Mouse (Mus musculus) heart, embryonic 16.5 days (tissue): ENCODE results near the gene Dtx4. TPM values are rescaled to one million over a fixed set of nuclear protein-coding genes. Genes with fewer than 3 reads are reported as not detected.

Experiments
- ATAC-seq: fragments of 200-750 bp; cut with Nextera tagmentation; replicated peaks from 2 replicates; pipeline ENCODE4 v1.8.0; 2017; ENCODE audit warnings: moderate number of reproducible peaks; ENCODE audit not compliant: insufficient read depth, low FRiP score; ENCODE audit errors: extremely low read depth
- H3K27ac ChIP-seq: fragments of 300-500 bp; sonication (generic); 2 replicates; pipeline ENCODE4 v1.5.1; 2014; ENCODE audit warnings: mild to moderate bottlenecking, low read length, control low read depth, moderate library complexity
- H3K27me3 ChIP-seq: fragments of 300-500 bp; sonication (generic); 2 replicates; pipeline ENCODE4 v1.6.1; 2014; ENCODE audit warnings: low read length, mixed read lengths; ENCODE audit not compliant: control insufficient read depth, insufficient read depth
- H3K36me3 ChIP-seq: fragments of 300-500 bp; sonication (generic); 2 replicates; pipeline ENCODE4 v1.6.1; 2014; ENCODE audit not compliant: control insufficient read depth, insufficient read depth
- H3K4me1 ChIP-seq: fragments of 300-500 bp; sonication (generic); 2 replicates; pipeline ENCODE4 v1.6.1; 2014; ENCODE audit warnings: low read length, mixed read lengths; ENCODE audit not compliant: control insufficient read depth, insufficient read depth
- H3K4me2 ChIP-seq: fragments of 300-500 bp; sonication (generic); 2 replicates; pipeline ENCODE4 v1.6.1; 2014; ENCODE audit warnings: low read depth, mild to moderate bottlenecking, control low read depth, low read length
- H3K4me3 ChIP-seq: fragments of 300-500 bp; sonication (generic); 2 replicates; pipeline ENCODE4 v1.5.1; 2014; ENCODE audit warnings: mild to moderate bottlenecking, control low read depth, low read length
- H3K9ac ChIP-seq: fragments of 300-500 bp; sonication (generic); 2 replicates; pipeline ENCODE4 v1.6.1; 2014; ENCODE audit warnings: low read length, control low read depth
- H3K9me3 ChIP-seq: fragments of 300-500 bp; sonication (generic); replicated peaks from 2 replicates; pipeline ENCODE4 v1.6.1; 2016; ENCODE audit warnings: low read length; ENCODE audit not compliant: control insufficient read depth
- WGBS: fragments of 180-500 bp; shearing (Covaris S2); extraction: QIAGEN DNeasy Blood & Tissue Kit; methylation state at CpG from one replicate; pipeline ENCODE4 v1.1.7; 2014; 5-methylcytosine and 5-hydroxymethylcytosine counted together
- polyA plus RNA-seq: library from polyadenylated mRNA; unstranded; fragments of >200 nt; fragmentation: Nextera tagmentation; extraction: Ambion mirVana; gene quantifications from 2 replicates; pipeline ENCODE4 v1.2.1, GENCODE M21; 2015

Gene Dtx4
- polyA plus RNA-seq, 1 experiment from 2014 or later, result 2.6 TPM

- Histone ChIP-seq H3K36me3 (no peaks in the 10 kb centered on the region), H3K4me1 (peaks cover 6% of the 10 kb centered on the region), H3K27ac (no peak overlapping the region), H3K4me2 (no peak overlapping the region), H3K9me3 (no peaks in the 10 kb centered on the region), H3K27me3 (no peaks in the 10 kb centered on the region), H3K4me3 (no peak overlapping the region), H3K9ac (no peak overlapping the region)
- 91% methylated on average over 10 of the region's 10 CpGs for WGBS
- no peak for ATAC-seq
Observed at GRCm38 (mm10) chr19:12465530-12466144, 35.6 kb downstream of the Dtx4 start.

GRCm38 (mm10) chr19:12464674-12465073 lies 36.6 kb downstream of the Dtx4 start:
- Histone ChIP-seq H3K27ac (no peak overlapping the region), H3K4me1 (peaks cover 6% of the 10 kb centered on the region), H3K27me3 (no peaks in the 10 kb centered on the region), H3K4me2 (no peak overlapping the region), H3K36me3 (no peaks in the 10 kb centered on the region), H3K4me3 (no peak overlapping the region), H3K9ac (no peak overlapping the region), H3K9me3 (no peaks in the 10 kb centered on the region)
- ATAC-seq, result no peak
- WGBS, result 71% methylated on average over 4 of the region's 4 CpGs

- no peak overlapping the region for H3K27ac ChIP-seq
- H3K9me3 ChIP-seq, result no peaks in the 10 kb centered on the region
- no peak overlapping the region for H3K4me3 ChIP-seq
- no peaks in the 10 kb centered on the region for H3K27me3 ChIP-seq
- H3K4me2 ChIP-seq, result no peak overlapping the region
- no peak overlapping the region for H3K9ac ChIP-seq
- 67% methylated on average over 5 of the region's 5 CpGs for WGBS
- no peak for ATAC-seq
- H3K4me1 ChIP-seq, result peaks cover 6% of the 10 kb centered on the region
- no peaks in the 10 kb centered on the region for H3K36me3 ChIP-seq
Observed at GRCm38 (mm10) chr19:12464127-12464526, 37.1 kb downstream of the Dtx4 start.

GRCm38 (mm10) chr19:12463722-12464035 lies 37.6 kb downstream of the Dtx4 start:
- Histone ChIP-seq H3K4me3 (no peak overlapping the region), H3K36me3 (no peaks in the 10 kb centered on the region), H3K9me3 (no peaks in the 10 kb centered on the region), H3K4me1 (peaks cover 6% of the 10 kb centered on the region), H3K27ac (no peak overlapping the region), H3K27me3 (no peaks in the 10 kb centered on the region), H3K4me2 (no peak overlapping the region), H3K9ac (no peak overlapping the region)
- WGBS, result 15% methylated on average over 1 of the region's 1 CpGs
- ATAC-seq, result no peak

- H3K4me1 ChIP-seq, result peaks cover 6% of the 10 kb centered on the region
- no peak overlapping the region for H3K27ac ChIP-seq
- no peaks in the 10 kb centered on the region for H3K36me3 ChIP-seq
- H3K27me3 ChIP-seq, result no peaks in the 10 kb centered on the region
- no peak overlapping the region for H3K9ac ChIP-seq
- H3K4me2 ChIP-seq, result no peak overlapping the region
- H3K9me3 ChIP-seq, result no peaks in the 10 kb centered on the region
- no peak overlapping the region for H3K4me3 ChIP-seq
- 61% methylated on average over 7 of the region's 7 CpGs for WGBS
- no peak for ATAC-seq
Observed at GRCm38 (mm10) chr19:12462851-12463721, 38.2 kb downstream of the Dtx4 start.

- Histone ChIP-seq H3K36me3 (no peaks in the 10 kb centered on the region), H3K4me2 (no peak within 1 kb of the TSS), H3K4me1 (peaks cover 6% of the 10 kb centered on the region), H3K27me3 (no peaks in the 10 kb centered on the region), H3K4me3 (no peak within 1 kb of the TSS), H3K27ac (no peak within 1 kb of the TSS), H3K9me3 (no peaks in the 10 kb centered on the region), H3K9ac (no peak within 1 kb of the TSS)
- WGBS, result 76% methylated on average over 11 of the region's 11 CpGs
- no peak for ATAC-seq
Observed at GRCm38 (mm10) chr19:12460282-12461249, 40.7 kb downstream of the Dtx4 start, which contains the start of gene Mpeg1. TSS of gene Mpeg1 (plus strand) at chr19:12460779.

- H3K27ac ChIP-seq, result no peak overlapping the region
- H3K4me2 ChIP-seq, result no peak overlapping the region
- peaks cover 6% of the 10 kb centered on the region for H3K4me1 ChIP-seq
- WGBS, result 72% methylated on average over 4 of the region's 4 CpGs
- ATAC-seq, result no peak
- no peaks in the 10 kb centered on the region for H3K36me3 ChIP-seq
- no peaks in the 10 kb centered on the region for H3K9me3 ChIP-seq
- H3K9ac ChIP-seq, result no peak overlapping the region
- no peak overlapping the region for H3K4me3 ChIP-seq
- H3K27me3 ChIP-seq, result no peaks in the 10 kb centered on the region
Observed at GRCm38 (mm10) chr19:12459516-12459915, 41.7 kb downstream of the Dtx4 start.

- Histone ChIP-seq H3K4me3 (no peak overlapping the region), H3K4me1 (no peaks in the 10 kb centered on the region), H3K4me2 (peak overlapping the region; percentile 19; the same call in 1 of the 2 replicates), H3K36me3 (no peaks in the 10 kb centered on the region), H3K9ac (no peak overlapping the region), H3K27me3 (no peaks in the 10 kb centered on the region), H3K9me3 (no peaks in the 10 kb centered on the region), H3K27ac (no peak overlapping the region)
- 71% methylated on average over 12 of the region's 12 CpGs for WGBS
- no peak for ATAC-seq
Observed at GRCm38 (mm10) chr19:12457401-12458066, 43.7 kb downstream of the Dtx4 start.
